Mouse (Mus musculus): Measurements from ENCODE around the gene Ang2.
"Not testable (repeated sequence)": the region's sequence is repeated elsewhere in the genome, so short reads cannot be mapped to it uniquely, and the experiment has no call there.

Ang2 gene

DNA sequence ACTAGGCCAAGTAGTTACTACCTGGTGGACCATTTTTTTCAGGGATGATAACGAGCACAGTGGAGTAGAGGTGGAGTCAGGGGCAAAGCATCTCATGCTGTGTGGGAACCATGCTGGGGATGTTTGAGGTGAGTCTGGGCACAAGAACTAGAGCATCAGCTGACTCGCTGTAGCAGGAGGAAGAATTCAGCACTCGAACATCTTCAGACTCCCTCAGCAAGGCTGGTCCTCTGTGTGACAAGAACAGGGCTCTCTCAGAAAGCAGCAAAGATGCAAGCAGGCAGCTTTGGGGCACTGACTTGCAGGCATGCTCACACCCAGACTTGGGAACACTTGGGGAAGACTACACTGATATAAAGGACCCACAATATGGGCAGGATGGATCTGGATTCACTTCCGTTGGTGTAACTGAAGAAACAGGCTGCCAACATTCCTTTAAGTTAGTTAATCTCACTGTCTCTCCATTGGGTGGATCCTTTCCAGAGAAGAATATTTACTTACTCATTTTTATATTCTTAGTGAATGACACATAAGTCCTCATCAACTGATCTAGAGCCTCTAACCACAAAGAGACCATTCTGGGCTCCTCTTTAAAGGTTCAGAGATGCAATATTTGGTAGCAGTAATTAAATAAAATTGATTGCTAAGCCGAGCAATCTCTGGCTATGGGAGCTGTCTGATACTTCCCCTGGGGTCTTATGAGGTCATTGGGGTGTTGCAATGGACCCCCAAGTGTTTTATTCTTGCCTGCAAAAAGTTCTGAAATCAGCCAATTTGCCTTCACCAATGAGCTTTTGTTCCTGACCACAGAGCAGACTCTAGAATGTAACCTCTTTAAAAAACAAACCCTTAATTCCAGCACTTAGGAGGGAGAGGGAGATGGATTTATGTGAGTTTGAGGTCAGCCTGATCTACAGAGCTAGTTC lies at the start of gene Ang2:
Gene Ang2 (minus strand): TSS at position 51 of the 926 bp plus-strand sequence.
- DNase-seq (ENCODE audit: low read depth, low spot score), result no peak

DNA sequence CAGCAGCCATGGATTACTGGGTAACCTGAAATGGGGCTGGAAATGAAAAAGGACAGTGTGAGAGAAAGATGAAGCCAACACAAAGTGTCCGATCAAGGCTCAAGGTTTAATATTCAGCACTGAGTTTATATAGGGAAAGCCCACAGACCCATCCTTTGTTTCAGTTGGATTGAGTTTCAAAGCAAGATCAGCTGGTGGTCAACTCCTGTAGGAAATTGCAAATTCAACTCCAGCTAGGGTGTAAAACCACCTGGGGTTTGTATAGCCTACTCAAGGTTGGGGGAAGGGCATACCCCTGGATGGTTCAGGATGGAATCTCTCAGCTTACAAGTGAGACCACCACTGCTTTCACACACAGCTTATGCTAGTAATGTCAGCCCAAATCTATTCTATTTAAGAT lies 48.8 kb upstream of the Ang2 start:
- no peak for DNase-seq (ENCODE audit: low read depth, low spot score)

DNA sequence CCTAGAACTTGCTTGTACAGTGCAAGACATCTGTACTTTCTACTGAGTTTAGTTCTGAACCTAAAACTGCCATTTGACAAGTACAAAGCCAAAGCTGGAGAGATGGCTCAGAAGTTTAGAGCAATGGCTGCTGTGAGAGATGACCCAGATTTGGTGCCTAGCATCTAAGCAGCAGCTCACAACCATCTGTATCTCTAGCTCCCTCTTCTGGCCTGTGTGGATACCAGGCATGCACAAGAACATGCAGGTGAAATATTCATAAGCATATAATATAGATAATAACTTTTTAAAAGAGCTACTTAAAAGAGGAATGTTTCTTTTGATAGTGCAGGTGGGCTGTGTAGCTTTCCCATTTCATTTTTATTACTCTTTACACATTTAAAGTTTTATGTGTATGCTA lies 42.0 kb upstream of the Ang2 start:
- DNase-seq (ENCODE audit: low read depth, low spot score), result peak; percentile 40

DNA sequence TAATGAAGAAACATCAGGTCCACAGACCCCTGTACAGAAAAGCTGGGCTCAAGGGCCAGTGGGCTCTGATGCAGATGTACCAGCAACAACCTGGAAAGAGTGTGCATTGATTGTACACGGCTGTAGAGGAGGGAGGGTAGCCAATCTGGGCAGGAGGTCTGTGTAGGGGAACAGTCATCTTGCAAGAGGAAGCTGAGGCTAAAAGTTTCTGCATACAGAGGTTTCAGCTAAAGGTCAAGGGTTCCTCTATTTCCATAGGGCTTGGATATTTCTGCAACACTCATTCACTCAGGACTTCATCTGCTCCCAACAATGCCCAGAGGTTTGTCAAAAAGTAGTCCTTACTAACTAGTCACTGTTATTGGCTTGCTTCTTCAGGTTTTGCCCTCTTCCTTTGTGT lies 38.5 kb upstream of the Ang2 start:
- not testable (repeated sequence) for DNase-seq (ENCODE audit: low read depth, low spot score)

DNA sequence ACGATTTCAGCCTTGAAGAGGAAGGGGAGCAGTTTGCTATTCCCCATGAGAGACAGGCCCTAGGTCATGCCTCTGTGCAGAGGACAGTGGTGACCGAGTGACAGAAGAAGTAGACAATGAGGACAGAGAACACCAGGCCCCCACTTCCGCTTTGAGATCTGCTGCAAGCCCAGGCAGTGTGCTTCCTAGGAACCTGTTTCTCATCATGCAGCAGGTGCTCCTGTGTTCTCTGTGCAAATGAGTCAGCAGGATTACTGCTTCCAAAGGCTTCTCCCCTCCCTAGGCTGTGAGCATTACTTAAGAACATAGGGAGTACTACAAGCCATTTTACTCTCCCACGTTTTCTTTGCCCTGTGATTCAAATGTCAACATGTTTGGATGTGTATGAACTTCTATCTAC lies 30.7 kb upstream of the Ang2 start:
- not testable (repeated sequence) for DNase-seq (ENCODE audit: low read depth, low spot score)

DNA sequence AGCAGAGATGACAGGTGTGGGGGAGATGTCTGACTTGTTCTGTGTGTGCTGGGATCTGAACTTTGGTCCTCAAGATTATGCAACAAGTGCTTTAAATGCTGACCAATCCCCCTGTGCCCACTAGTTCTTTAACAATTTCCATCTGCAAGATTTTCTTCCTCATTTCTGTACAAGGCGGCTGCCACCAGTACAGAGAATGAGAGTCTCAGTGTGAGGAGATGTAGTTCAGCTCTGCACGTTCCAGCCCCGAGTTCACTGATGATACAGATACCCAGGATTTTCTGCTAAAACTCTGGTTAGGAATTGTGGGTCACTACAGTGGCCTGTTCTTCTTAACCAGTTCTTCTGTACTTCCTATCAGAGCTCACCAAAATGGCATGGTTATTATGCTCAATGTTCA lies 21.1 kb upstream of the Ang2 start:
- not testable (repeated sequence) for DNase-seq (ENCODE audit: low read depth, low spot score)

DNA sequence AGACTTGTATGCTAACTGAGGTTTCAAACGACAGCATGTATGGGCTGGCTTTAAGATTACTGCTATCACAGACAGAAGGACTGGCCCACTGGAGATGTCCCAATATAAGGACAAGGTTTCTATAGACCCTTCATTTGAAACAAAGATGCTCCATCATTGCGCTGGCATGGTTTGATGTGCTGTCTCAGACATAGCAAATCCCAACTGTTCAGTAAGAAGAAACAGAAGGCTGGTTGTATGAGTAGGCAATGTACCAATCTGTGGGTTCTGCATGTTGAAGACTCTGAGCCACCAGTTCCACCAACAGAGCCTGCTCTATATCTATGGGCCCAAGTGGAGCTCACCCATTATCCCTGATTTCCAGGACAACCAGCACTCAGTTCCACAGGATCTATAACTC lies 4.2 kb upstream of the Ang2 start, which contains the start of gene Ear14:
Gene Ear14 (plus strand): TSS at position 277 of the 400 bp plus-strand sequence.
- DNase-seq (ENCODE audit: low read depth, low spot score), result no peak

DNA sequence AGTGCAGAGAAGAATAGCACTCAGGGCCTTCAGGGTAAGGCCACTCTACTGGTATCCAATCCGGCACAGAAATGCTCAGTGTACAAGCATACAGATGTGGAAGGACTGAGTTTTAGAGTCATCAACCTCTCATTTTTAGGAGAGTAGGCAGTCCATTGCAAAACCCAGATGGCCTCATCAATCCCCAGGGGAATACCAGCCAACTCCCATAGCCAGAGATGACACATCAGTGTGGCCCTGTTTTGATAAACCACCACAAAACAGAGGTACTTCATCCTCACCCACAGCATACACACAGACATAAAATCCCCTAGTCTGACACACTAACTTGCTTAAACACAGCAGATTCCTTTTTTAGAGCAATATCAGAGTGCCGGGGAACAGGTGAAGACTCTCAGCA lies 1.5 kb upstream of the Ang2 start:
- no peak for DNase-seq (ENCODE audit: low read depth, low spot score)

DNA sequence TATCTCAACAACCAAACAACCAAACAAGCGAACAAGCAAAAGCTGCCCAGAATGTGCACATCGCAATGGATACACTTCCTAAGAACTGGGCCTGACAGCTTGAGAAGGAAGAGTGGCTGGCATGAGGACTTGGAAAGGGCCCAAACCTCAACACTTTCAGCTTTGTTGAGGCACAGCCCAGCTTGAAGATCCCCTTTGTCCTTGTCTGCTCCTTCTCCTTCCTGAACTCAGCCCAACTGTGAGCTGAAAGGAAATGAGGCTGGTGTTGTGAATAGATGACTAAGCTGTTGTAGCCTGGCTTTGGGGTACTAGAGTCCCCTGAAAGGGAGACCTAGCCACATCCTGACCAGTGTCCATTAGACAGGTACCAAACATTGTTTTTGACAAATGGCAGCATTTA lies 1.1 kb upstream of the Ang2 start:
- DNase-seq (ENCODE audit: low read depth, low spot score), result no peak

DNA sequence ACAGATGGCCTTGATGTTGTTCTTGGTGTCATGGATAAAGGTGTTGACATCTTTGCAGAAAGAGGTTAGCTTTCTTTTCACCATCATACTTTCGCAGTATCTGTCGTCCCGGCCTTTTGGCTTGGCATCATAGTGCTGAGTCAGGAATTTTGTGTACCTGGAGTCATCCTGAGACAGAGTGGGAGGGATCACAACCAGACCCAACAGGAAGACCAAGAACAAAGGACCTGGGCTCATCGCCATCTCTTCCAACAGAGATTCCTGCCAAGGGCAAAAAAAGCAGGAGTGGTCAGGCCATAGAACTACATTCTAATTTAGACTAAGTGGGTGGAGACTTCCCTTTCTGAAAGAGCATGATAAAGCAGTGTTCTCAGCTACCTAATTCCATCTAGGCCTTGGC lies 3.3 kb downstream of the Ang2 start:
- no peak for DNase-seq (ENCODE audit: low read depth, low spot score)

DNA sequence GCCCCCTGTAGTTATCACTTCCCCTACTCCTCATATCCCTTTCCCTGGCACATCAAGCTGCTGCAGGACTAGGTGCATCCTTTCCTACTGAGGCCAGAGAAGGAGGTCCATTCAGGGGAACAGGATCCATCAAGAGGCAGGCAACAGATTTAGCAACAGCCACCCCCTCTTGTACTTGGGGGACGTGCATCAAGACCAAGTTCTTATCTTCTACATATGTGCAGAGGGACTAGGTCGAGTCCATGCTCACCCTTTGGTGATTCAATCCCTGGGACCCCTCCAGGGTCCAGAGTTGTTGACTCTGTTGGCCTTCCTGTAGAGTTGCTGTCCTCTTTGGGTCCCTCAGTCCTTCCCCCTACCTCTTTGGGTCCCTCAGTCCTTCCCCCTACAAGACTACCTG lies 17.9 kb downstream of the Ang2 start:
- DNase-seq (ENCODE audit: low read depth, low spot score), result not testable (repeated sequence)

DNA sequence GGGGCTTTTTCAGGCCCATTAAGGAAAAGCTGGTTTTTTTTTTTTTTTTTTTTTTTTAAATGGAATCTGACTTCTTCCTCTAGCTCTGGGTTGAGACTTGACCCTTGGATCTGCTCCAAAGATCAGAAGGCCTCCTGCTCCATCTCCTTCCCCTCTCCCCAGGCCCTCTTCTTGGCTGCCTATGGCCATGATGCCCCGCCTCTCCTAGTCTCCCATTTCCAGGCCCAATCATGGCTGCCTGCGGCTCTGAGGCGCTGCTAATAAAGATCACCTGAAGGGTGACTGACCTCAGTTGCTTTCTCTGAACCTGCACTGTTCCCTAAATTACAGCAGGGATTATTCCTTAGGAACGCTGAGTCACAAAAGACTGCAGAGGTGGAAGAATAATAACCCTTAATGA lies 25.1 kb downstream of the Ang2 start:
- DNase-seq (ENCODE audit: low read depth, low spot score), result no peak

DNA sequence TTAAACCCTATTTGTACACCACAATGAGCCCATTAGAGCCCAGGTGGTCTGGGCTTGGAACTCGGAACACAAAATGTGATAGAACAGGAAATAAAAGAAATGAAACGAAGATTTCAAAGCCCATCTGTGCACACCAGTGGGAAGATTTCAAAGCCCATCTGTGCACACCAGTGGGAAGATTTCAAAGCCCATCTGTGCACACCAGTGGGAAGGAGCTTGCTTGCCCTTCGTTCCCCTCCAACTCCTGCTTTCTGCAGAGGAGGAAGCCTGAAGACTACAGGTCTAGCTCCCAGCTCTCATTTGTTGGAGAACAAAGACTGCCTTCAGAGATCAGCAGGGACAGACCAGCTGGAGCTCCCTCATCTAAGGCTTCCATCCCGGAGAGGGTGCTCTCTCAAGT lies 26.0 kb downstream of the Ang2 start:
- not testable (repeated sequence) for DNase-seq (ENCODE audit: low read depth, low spot score)

DNA sequence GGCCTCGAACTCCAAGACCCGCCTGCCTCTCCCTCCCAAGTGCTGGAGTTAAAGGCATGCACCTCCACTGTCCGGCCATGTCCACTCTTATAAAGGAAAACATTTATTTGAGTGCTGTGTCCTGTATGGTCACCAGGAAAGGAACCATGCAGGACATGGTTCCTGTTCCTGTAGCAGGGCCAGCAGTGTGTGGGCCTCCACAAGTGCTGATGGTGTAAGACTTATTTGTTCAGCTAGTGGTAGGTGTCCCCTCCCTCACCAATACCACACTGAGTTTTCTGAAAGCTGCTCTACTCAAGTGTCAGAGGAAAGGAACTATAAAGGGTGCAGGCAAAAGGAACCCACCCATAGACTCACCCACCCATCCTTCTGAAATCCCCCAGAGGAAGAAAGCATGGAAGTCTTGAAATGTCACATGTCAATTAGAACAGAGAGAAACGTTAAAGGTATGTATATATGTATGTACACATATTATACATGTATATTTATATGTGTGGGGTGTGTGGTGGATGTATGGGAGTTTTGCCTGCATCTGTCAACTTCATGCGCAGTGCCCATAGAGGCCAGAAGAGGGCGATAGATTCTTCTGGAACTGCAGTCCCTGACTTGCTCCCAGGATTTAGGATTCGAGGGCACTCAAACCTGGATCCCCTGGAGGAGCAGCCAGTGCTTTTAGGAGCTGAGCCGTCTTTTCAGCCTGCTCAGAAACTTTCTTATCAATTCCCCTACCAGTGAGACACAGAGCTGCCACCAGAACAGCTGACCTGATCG lies 26.7 kb downstream of the Ang2 start:
- not testable (repeated sequence) for DNase-seq (ENCODE audit: low read depth, low spot score)

DNA sequence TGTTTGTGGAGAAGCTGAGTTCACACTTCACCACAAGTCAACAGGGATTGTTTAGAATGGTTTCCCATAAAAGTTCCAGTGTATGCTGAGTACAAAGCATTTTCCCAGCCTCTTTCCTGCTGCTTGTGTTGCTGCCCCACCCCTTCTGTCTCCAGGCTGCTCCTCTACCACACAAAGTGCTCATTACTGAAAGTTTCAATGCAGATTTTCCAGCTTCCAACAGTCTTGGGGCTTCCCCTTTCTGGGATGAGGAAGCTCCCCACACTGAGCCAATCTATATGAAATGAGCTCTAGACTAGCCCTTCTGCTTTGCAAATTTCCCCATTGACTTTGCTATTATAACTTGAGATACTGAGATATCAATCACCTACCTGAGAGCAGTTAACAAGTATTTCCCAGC lies 32.9 kb downstream of the Ang2 start:
- no peak for DNase-seq (ENCODE audit: low read depth, low spot score)

DNA sequence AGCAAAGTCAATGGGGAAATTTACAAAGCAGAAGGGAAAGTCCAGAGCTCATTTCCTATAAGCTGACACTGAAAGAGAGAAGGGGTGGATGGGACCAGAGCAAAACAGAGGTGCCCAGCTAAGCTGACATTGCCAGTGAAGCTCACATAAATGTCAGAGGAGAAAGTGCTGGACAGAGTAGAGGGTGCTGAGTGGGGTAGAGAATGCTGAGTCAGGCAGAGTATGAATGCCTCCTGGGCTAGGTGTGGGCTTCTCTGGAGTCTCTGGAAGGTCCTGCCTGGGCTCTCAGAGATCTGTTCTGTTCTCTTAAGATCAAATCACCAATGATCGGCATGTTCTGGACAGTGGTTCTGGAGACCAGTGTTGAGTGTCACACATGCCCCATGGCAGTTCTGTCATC lies 33.5 kb downstream of the Ang2 start:
- no peak for DNase-seq (ENCODE audit: low read depth, low spot score)

DNA sequence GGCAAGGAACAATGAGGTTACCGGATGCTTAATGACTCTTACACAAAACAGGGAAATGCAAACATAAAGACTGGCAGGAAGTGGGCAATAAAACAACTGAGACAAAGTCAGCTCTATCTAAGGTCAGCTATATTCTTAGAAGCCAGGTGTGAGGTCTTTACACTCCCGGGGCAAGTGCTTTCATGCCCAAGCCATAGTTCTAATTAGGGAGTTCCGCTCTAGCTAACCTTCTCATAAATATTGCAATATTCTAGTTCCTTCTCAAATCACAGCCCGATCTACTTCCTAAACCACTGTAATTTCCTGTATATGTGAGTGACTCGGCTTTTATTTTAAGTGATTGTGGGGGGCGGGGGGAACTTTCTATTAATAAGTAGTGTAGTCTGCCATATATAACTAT lies 35.6 kb downstream of the Ang2 start:
- not testable (repeated sequence) for DNase-seq (ENCODE audit: low read depth, low spot score)

DNA sequence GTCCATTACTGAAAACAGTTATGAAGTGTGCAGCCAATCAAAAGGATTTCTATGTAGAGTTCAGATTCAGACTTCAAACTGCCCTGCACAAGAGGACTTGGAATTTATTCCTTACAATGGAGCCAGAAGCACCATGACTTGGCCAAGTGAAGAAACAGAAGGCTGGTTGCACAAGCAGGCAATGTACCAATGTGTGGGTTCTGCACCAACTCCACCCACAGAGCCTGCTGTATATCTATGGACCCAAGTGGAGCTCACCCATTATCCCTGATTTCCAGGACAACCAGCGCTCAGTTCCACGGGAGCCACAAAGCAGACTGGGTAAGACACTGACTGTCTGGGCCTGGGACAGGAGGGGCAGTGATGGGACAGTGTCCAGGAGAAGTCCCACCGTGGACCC lies 37.0 kb downstream of the Ang2 start, which contains the start of gene Rnase2b:
Gene Rnase2b (plus strand): TSS at position 285 of the 400 bp plus-strand sequence.
- DNase-seq (ENCODE audit: low read depth, low spot score), result not testable (repeated sequence)

DNA sequence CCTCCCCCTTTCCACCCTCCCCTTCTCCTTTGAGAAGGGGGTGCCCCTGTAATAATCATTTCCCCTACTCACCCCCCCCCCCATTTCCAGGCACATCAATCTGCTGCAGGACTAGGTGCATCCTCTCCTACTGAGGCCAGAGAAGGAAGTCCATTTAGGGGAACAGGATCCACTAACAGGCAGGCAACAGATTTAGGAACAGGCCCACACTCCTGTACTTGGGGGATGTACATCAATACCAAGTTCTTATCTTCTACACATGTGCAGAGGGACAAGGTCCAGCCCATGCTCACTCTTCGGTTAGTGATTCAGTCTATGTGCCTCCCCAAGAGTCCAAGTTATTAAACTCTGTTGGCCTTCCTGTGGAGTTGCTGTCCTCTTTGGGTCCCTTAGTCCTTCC lies 41.9 kb downstream of the Ang2 start:
- DNase-seq (ENCODE audit: low read depth, low spot score), result no peak

DNA sequence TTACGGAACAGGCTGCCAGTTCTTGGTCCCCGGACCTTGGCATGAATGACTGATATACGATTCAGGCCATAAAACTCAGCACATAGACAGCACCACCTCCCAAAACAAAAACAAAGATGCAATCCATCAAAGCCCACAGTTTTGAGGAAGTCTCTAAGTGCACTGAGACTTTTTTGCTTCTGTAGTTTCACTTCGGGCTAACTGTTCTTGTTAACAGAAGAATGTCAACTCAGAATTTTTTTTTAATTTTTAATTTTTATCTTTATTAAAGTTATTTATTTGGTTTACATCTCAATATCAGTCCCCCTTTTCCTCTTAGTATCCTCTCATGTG lies 42.2 kb downstream of the Ang2 start:
- no peak for DNase-seq (ENCODE audit: low read depth, low spot score)

DNA sequence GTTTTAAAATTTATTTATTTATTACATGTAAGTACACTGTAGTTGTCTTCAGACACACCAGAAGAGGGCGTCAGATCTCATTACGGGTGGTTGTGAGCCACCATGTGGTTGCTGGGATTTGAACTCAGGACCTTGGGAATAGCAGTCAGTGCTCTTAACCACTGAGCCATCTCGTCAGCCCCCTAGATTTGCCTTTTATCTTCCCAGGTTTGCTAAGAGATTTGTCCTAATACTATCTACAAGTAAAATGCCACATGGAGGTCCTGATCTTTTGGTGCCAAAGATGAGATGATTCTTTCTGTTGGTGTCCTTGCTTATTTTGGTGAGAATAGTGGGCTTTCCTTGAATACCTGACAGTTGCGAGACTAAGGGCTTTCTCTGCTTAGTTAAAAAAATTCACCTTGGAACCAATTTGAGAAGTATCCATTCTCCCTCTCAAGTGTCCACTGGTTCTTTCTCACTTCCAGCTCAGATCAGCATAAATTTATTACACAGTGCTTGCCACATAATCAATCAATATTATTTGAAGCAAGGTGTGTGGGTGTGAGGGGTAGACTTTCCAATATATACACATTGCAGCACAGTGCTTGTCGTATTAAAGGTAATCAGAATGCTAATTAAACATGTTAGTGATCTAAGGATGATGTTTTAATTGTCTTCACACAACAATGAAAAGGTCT lies 42.8 kb downstream of the Ang2 start:
- no peak for DNase-seq (ENCODE audit: low read depth, low spot score)

DNA sequence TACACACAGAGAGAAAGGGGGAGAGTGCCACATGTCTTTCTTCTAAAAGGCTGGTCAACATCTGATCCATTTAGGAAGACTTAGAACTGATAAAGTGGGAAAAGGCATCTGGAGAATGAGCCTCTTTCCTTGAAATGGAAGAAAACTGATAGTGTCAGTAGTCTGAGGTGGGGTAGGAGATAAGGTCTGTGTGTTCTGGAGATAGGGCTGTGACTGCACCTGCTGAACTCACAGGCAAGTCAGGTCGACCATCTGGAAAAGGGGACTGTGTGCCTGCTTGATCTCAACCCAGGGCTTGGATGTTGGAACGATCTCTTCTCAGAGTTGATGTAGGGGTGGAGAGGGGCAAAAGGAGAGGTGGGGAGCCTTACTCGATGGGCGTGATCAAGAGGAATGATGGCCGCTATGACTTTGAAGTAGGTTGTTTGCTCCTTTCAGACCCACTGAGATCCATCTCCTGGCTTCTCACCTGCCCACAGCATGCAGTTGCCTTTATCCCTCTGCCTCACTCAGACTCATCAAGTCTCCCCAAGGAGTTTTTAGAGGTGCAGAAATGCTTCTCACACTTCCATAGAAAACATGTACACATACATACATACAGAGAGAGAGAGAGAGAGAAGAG lies 46.6 kb downstream of the Ang2 start:
- DNase-seq (ENCODE audit: low read depth, low spot score), result no peak
